Mouse (Mus musculus) E14TG2a.4 (cell line): ENCODE measurements around the gene Pxdc1.

Source experiments
- H3K27me3 ChIP-seq: 2 replicates; pipeline ENCODE4 v1.6.1; 2014; ENCODE audit warnings: low read length, control low read depth; ENCODE audit not compliant: insufficient read depth
- H3K36me3 ChIP-seq: 2 replicates; pipeline ENCODE4 v1.6.1; 2014; ENCODE audit warnings: low read length, control low read depth; ENCODE audit not compliant: insufficient read depth
- H3K4me1 ChIP-seq: replicated peaks from 2 replicates; pipeline ENCODE4 v1.6.1; 2014; ENCODE audit warnings: low read depth, low read length, control low read depth
- H3K4me3 ChIP-seq: replicated peaks from 2 replicates; pipeline ENCODE4 v1.5.1; 2014; ENCODE audit warnings: mild to moderate bottlenecking, low read length
- H3K9me3 ChIP-seq: 2 replicates; pipeline ENCODE4 v1.6.1; 2014; ENCODE audit warnings: low read length, control low read depth
- CTCF ChIP-seq: conservative IDR thresholded peaks from 2 replicates; pipeline ENCODE4 v1.5.1; 2014; ENCODE audit warnings: low read length
- NANOG ChIP-seq: IDR thresholded peaks from 2 replicates; pipeline ENCODE4 v1.6.1; 2014; ENCODE audit warnings: borderline replicate concordance, low read length, mixed read lengths
- POU5F1 ChIP-seq: IDR thresholded peaks from 2 replicates; pipeline ENCODE4 v1.6.1; 2014; ENCODE audit warnings: low read length, borderline replicate concordance

The Pxdc1 gene

DNA sequence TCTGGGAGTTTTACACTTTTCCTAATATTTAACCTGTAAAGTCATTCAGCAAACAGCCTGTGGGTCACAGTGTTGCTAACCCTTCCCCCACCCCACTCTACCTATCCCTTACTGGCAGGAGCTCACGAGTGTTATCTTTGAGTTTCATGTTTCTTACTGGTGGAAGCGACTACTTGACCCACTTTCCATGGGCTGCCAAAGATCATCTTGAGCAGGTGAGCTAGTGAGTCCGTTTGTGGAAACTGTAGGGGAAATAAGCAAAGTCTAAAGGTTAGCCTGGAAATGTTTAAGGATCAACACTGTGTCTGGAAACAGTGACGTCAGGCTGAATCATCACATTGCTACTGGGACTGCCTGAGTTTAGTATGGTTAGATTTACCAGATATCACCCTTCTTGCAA lies 6.2 kb upstream of the Pxdc1 start:
- no peaks in the 10 kb centered on the region for H3K9me3 ChIP-seq
- H3K4me1 ChIP-seq: no peaks in the 10 kb centered on the region
- H3K27me3 ChIP-seq: peaks cover 25% of the 10 kb centered on the region
- TF ChIP-seq CTCF: no peak
- TF ChIP-seq NANOG: no peak
- no peak for TF ChIP-seq POU5F1
- H3K4me3 ChIP-seq: no peak overlapping the region
- no peaks in the 10 kb centered on the region for H3K36me3 ChIP-seq

GRCm38 (mm10) chr13:34656351-34656750 lies 3.1 kb upstream of the Pxdc1 start:
- no peaks in the 10 kb centered on the region for H3K36me3 ChIP-seq
- no peaks in the 10 kb centered on the region for H3K9me3 ChIP-seq
- TF ChIP-seq NANOG (no peak), POU5F1 (no peak), CTCF (no peak)
- no peak overlapping the region for H3K4me3 ChIP-seq
- peaks cover 56% of the 10 kb centered on the region for H3K27me3 ChIP-seq
- peaks cover 13% of the 10 kb centered on the region for H3K4me1 ChIP-seq

- TF ChIP-seq CTCF: no peak
- no peak for TF ChIP-seq POU5F1
- TF ChIP-seq NANOG: no peak
- peak overlapping the region; percentile 84 for H3K4me3 ChIP-seq
- peaks cover 93% of the 10 kb centered on the region for H3K27me3 ChIP-seq
- no peaks in the 10 kb centered on the region for H3K9me3 ChIP-seq
- no peaks in the 10 kb centered on the region for H3K36me3 ChIP-seq
- peaks cover 29% of the 10 kb centered on the region for H3K4me1 ChIP-seq
These were observed 689 bp downstream of the Pxdc1 start for GRCm38 (mm10) chr13:34652353-34653241.

DNA sequence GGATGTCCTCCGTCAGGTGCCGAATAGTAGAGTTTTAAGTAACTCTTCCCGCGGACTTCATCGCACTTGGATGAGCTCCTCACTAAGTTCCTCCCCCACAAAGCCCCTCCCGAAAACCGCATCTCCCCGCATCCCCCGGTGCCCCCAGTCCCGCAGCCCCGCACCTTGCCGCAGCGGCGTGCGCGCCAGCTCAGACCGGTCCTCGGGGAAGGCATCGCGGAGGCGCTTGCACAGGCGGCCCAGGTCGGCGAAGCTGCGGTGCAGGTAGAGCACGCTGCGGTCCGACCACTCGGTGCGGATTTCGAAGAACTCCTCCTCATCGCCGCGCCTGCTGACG lies 1.3 kb downstream of the Pxdc1 start:
- Histone ChIP-seq H3K9me3 (no peaks in the 10 kb centered on the region), H3K27me3 (peaks cover 95% of the 10 kb centered on the region), H3K4me1 (peaks cover 29% of the 10 kb centered on the region), H3K4me3 (peak overlapping the region; percentile 84), H3K36me3 (no peaks in the 10 kb centered on the region)
- no peak for TF ChIP-seq POU5F1
- no peak for TF ChIP-seq NANOG

- H3K27me3 ChIP-seq: peaks cover 95% of the 10 kb centered on the region
- peak overlapping the region; percentile 84 for H3K4me3 ChIP-seq
- no peaks in the 10 kb centered on the region for H3K36me3 ChIP-seq
- peaks cover 29% of the 10 kb centered on the region for H3K4me1 ChIP-seq
- H3K9me3 ChIP-seq: no peaks in the 10 kb centered on the region
- TF ChIP-seq NANOG (no peak), CTCF (no peak), POU5F1 (no peak)
These were observed 1.8 kb downstream of the Pxdc1 start for GRCm38 (mm10) chr13:34651474-34651991.

- Histone ChIP-seq H3K27me3 (peaks cover 95% of the 10 kb centered on the region), H3K4me3 (peak overlapping the region; percentile 84), H3K9me3 (no peaks in the 10 kb centered on the region), H3K4me1 (peaks cover 29% of the 10 kb centered on the region), H3K36me3 (no peaks in the 10 kb centered on the region)
- TF ChIP-seq CTCF (no peak), POU5F1 (no peak), NANOG (no peak)
These were observed 2.3 kb downstream of the Pxdc1 start for GRCm38 (mm10) chr13:34650953-34651352.

- H3K9me3 ChIP-seq: no peaks in the 10 kb centered on the region
- TF ChIP-seq CTCF: no peak
- TF ChIP-seq NANOG: no peak
- TF ChIP-seq POU5F1: no peak
- H3K4me3 ChIP-seq: no peak overlapping the region
- H3K36me3 ChIP-seq: no peaks in the 10 kb centered on the region
- peaks cover 97% of the 10 kb centered on the region for H3K27me3 ChIP-seq
- peaks cover 29% of the 10 kb centered on the region for H3K4me1 ChIP-seq
These were observed 2.9 kb downstream of the Pxdc1 start for GRCm38 (mm10) chr13:34650371-34650770.

DNA sequence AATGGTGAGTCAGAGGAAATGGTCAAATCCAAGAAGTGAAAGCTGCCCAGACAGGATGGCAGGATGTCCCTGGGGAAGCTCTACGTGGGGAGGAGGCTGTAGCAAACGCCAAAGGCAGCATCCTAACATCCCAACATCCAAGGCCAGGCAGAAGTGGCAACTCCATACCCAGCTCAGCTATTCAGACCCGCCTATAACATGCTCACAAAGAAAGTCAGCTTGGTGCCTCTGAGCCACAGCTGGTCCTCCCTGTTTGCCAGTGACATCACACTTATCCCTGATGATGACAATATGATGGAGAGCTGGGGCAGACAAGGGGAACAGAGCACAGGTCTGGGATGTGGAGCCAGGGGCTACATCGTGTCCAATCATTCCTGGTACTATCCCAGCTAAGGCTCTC lies 5.5 kb downstream of the Pxdc1 start:
- Histone ChIP-seq H3K9me3 (no peaks in the 10 kb centered on the region), H3K4me1 (peaks cover 30% of the 10 kb centered on the region), H3K4me3 (no peak overlapping the region), H3K27me3 (peaks cover 93% of the 10 kb centered on the region), H3K36me3 (no peaks in the 10 kb centered on the region)
- TF ChIP-seq CTCF (no peak), NANOG (no peak), POU5F1 (no peak)
